Mouse (Mus musculus) 416B (cell line): ENCODE measurements around the gene Lin52.

ENCODE experiments used
- DNase-seq: peaks from one replicate; pipeline ENCODE4 v3.0.0; 2011; ENCODE audit warnings: low read depth

Gene Lin52

DNA sequence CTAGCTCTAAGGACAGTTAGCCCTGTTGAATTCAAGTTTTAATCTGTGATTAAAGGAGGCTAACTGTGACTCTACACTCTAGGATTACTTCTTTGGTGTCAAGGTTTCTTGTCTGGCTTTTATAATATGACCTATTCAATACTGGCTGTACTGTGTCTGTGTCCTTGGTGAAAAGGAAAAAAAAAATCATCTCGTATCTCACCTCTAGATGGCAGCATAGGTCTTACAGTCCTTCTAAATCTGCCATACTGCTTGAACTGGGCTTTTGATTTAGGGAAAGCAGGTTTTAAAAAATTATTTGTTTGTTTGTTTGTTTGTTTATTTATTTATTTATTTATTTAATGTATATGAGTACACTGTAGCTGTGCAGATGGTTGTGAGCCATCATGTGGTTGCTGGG, 17.5 kb downstream of the Lin52 start:
- DNase-seq, result peak; percentile 81

DNA sequence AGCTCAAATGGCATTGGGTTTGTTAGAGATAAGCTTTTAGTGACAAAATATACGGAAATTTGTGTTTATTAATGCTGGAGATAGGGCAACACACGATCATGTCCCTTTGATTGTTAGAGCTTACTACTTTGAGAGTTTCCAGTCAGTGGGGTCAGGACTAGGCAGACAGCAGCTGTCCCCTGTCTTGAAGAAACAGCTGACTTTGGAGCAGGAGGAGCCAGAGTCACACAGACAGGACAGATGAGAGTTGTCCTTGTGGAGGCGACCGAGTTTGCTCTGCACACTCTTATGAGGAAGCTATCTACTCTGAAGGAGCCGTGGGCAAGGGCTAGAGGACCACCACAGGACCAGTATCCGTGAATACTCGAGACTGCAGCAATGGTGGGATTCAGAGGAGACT, 27.7 kb downstream of the Lin52 start:
- no peak for DNase-seq

DNA sequence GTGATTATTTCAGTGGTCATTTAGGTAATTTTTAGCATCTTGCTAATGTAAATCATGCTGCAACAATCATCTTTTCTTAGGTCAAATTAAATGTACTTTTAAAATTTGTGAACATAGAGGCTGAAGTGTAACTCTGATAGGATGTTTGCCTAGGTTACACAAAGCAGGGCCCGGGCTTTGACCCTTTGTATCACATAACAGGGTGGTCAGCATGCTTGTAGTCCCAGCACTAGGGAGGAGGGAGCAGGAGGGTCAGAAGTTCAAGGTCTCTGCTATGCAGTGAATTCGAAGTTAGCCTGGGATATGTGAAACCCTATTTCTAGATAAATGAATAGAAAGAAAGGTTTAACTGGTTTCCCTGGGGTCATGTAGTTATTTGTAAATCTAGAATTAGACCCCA, 30.0 kb downstream of the Lin52 start:
- no peak for DNase-seq

DNA sequence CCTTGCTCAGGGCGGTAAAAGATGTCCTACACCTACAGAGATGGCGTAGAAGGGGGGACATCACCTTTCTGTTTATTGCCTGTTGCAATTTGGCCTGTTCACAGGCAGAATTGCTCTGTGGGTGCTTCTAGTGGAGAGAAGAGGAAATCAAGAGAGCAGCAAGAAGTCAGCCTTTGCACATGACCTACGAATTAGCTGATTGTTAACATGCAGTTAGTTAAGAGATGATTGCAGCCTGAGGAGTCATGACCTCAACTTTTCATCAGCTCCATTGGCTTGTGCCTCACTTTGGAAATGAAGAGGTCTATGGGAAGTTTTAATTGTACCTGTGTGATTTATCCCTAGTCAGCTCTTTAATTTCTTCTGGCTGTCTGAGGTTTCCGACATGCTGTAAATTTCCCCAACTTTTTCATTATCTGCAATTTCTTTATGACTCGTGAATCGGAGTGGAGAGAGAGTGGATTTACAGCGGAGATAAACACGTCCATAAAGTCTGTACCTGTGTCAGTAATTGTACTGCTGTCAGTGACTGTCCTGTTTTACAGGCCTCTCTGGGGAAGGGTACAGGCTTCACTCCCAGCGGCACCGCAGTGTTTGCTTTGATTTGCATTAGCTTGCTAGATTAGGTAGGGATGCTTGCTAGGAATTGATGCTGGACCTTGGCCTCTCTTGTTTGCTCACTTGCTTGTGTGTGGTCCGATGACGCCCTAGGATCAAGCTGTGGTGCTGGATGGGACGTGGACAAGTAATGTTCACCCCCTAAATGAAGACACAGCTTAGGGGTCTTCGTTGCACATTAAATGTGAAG, 31.8 kb downstream of the Lin52 start:
- DNase-seq, result no peak

DNA sequence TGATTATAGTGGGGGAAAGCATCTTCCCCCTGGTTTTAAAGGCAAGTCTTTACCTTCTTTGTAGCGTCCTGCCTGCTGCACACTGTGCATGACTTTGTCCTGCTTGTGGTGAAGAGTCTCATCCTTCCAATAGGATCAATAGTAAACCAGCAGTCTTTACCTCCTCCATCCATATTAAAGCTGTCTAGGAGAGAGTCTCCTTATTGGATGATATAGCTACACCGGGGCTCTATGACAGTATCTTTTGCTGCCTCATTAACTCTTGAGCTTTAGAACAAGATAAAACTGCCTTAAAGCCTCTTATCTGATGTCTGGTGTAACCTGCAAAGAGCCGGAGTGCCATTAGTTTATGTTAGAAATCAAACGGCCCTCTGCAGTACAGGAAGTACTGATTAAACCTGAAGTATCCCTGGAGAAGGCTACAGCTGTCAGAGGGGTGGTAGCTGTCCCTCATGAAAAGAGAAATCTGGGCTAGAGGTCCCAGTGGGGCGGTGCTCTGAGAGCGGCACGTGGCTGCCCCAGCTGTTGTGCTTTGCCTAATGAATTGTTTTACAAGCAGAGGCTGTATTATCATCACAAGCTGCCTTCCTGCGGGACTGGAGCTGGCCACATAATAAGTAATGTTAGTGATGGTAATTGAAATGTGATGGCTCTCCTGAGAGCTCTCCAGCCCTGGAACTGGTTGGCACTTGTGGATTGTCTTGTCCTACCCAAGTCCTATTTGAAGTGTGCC, 36.3 kb downstream of the Lin52 start:
- no peak for DNase-seq

DNA sequence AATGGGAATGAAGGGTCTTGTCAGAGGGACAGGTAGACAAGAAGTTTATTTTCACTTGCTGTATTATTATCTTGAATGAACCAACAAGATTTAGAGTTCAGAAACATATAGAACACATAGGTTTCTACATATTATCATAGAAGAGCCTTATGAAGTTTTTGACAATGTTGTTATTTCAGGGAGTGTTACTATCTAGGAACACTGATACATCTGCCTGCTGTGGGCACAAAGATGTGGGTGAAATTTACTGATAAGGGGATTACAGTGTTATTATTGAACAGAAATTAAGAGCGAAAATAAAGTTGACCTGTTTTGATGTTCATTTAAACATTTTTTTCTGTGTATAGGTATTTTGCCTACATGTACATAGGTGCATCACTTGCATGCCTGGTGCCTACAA, 45.6 kb downstream of the Lin52 start:
- no peak for DNase-seq

DNA sequence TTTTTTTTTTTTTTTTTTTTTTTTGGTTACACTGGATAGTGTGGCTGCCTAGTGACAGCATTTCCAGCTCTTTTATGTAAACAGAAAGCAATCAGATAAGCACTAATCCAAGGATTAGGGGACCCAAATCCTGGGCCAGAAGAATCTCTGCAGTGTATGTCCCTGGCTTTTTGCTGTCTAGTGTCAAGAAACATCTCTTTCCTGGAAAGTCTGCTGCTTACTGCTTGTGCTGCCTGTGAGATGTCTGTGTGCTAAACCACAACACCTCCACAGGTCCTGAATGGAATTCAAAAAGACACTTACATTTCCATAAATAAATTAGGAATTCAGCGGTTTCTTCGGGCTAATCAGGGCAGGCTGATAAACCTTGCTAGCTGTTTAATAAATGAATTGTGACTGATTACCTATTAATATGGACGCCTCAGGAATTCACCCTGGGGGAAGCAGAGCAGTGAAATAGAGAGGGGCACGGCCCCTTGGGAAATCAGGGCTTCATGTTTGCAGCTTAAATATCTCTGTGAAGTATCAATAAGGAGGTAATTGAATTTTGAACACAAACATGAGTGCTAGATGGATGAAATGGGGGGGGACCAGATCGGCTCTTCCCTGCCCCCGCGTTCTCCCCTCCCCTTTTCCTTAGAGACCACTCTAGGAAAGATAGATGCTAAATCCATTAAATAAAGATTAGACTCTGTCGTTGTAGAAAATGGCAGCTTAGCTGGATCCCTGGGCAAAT, 49.5 kb downstream of the Lin52 start:
- DNase-seq, result no peak

GRCm38 (mm10) chr12:84501278-84501677, 50.1 kb downstream of the Lin52 start:
- no peak for DNase-seq

GRCm38 (mm10) chr12:84506856-84507255, 55.6 kb downstream of the Lin52 start:
- no peak for DNase-seq

GRCm38 (mm10) chr12:84512016-84512415, 60.8 kb downstream of the Lin52 start:
- no peak for DNase-seq

GRCm38 (mm10) chr12:84515486-84515885, 64.3 kb downstream of the Lin52 start:
- DNase-seq, result peak; percentile 63

DNA sequence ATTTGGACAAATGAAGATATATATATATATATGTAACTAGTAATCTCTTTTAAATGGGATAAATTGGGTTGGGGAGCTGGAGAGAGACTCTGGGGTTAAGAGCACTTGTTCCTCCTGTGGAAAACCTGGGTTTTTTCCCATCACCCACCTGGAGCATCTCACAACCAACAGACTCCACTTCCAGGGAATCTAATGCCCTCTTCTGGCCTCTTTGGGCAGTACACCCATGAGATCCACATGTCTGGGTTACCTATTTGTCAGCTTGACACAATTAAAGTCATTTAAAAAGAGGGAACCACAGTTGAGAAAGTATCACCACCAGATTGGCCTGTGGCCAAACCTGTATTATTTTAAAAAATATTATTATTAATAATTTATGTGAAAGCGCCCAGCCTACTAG, 65.4 kb downstream of the Lin52 start:
- peak; percentile 25 for DNase-seq

DNA sequence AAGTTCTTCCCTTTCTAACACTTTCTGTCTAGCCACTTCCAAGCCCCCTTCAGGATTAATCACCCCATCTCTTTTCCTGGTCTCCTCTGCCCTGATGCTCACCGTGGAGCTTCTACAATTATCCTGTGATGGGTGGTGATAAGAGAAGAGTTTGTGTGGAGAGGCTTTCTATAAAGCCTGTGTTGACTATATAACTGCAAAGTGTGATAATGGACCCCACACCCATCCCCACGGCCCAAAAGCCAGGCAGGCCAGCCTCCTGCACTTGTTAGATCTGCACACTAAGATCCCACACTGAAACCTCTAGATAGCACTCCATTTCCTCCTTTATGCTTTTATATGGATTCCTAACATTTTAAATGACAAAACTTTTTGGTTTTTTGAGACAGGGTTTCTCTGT, 66.8 kb downstream of the Lin52 start:
- no peak for DNase-seq

DNA sequence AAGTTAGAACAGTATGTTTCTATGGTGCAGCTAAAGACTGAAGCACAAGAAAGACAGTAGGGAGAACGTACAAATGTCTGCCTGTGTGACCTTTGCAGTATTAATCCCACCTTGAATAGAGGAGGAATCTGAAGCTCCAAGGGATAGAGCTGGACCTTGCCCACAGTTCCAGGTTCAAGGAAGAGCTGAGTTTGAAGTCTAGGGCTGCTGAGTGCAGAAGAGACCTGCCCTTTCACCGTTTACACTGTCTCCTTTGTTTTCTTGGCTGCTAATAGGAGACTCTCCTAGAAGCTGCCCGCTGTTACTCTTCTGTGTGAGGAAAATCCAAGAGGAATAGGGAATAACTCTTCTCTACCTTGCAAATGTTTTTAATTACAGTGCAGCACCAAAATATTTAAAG, 72.5 kb downstream of the Lin52 start:
- no peak for DNase-seq

DNA sequence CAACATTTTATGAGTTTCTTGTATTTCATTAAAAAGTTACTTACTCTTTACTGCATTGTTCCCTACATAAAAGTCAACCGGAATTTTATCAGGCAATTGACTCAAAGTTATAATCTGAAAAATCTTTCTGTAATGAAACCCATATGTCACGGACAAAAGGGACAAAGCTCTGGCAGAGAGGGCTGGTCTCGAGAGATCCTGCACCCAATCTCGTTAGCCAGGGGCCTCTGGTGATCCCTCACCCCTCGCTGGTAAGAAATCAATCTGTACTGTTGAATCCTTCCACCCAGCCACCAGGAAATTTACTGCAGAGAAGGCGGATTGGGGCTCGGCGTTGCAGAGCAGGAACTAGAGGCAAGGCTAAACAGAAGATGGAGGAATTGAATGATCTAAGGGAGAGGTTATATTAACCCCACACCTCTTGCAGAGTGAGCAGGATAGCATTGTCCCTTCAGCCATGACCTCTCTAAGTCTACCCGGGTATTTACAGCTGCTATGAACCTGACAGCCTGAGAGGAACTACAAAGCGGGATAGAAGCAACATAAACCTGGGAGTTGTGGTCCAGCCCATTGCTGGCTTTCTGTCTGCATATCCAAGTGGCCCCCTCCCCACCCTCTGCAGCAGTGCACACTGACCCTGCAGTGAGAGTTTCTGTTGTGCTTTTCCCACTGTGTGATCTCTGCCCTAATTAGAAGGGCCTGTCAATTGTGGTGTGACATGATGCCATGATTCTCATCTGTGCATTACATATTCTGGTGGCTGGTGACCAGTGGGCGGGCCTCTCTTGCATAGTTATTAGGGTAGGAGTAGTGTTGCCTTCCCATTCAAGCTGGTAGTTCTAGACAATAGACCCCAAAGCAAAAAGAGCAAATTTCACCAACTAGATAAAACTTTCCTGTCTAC, 73.2 kb downstream of the Lin52 start:
- DNase-seq, result no peak

DNA sequence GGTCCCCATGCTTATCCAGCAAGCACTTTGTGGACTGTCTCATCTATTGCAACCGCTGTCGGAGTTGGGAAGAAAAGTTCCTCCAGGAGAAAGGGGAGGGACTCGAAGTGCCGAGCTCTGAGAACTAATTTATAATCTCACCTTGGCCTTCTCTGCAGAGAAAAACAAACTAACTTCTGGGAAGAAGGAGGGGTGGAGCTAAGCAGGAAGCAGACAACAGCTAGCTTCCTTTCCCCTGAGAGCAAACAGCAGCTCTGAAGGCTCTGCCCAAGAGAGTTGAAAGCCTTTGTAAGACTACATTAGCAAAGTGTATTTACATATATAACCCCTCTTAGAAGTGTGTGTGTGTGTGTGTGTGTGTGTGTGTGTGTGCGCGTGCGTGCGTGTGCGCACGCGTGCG, 74.2 kb downstream of the Lin52 start:
- peak; percentile 31 for DNase-seq

DNA sequence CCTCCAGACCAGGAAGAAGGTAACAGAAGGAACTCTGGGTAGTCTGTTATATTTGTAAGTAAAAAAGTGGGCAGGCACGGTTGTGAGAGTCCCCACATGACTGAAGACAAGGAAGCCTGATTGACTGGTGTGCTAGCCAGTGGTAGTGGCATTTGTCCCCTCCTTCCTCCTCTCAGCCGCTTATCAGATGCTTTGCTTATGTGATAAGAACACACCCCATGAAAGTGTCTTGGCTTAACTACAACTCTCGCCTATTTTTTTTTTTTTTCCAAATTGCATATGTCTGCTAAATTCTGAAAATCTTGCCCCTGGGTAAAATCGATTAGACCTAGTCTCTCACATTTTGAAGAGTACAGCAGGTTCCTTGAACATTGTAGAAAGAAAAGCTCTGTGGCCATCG, 79.2 kb downstream of the Lin52 start:
- DNase-seq, result peak; percentile 60

DNA sequence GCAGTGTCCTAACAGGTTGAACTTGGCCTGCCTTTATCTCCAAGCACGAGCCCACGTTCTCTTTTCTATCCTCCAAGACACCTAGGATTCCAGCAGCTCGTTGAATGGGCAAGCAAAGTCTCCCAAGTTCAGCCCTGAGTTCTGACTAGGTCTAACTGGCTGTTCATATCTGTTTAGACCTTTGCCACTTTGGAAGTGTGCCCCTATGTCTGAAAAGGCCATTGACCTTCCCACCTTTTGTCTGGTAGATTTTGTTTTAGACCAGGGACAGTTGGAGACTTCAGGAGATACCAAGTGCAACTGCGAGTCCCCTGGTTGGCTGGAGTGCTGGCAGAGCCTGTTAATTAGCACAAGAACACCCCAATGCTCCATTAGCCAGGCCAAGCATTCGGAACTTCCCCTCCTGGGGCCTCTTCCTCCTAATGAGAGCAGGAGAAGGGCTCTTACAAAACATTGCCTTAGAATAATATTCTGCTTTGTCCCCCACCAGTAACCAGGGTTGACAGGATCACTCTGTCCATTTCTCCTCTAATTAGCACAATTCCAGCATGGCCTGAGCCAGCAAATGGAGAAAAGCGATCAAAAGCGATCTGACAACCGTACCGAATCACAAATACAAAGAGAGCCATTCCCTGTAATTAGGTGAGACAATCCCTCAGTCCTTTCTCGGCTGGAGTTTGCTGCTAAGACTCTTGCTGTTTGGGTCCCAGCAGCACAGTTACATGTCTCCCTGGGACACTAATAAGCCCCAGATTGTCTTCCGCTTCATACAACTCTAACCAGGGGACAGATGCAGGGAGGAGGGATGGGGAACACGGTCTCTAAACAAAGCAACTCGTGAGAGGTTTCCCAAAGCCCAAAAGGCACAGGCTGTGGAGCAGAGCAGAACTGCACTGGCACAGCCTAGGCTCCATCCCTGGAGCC, 80.9 kb downstream of the Lin52 start:
- no peak for DNase-seq

DNA sequence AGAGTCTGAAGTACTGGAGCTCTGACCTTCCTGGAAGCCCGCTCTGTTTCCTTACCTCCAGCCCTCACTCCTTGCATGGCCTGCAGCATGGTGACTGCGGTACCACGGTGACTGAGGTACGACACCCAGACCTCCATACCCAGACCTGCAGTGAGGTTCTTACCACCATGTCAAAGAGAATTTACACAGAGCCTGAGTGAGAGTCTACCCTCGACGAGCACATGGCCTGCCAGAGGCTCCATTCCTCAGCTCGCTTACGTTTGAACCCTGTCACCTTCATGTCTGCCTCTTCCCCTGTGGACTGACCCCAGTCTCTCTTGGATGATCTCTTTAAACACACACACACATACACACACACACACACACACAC, 81.6 kb downstream of the Lin52 start:
- DNase-seq, result no peak

DNA sequence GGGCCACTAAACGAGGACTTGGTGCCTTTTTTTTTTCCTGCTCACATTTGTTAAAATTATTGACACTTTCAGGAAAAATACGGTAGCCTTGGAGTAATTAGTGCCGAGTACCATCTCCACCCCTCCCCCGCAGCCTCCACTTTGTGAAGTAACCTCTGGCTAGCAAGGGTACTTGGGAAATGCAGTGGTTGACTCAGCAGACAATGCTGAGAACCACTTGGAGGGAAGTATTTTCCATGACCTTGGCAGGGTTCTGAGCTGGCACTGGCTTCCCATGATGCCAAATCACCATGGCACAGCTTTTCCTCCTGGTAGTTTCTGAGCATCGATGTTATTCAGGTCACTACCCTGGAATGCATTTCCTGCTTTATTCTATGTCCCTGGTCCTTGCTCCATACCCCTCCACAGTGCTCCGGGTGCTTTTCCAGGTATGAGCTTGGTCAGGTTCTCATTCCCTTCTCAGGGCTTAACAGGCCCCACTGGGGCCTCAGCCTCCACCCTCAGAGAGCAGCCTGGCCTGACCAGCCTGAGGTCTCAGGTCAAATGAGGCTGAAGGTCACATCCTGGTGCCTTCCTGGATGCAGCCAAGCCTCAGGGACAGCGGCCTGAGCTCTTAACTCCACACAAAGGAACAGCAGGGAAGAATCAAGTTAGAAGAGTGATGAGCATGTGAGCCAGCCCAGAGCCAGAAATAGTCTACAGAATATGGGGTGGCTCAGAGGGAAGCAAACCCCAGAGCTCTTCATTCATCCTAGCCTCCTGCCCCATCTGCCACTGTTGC, 82.7 kb downstream of the Lin52 start:
- peak; percentile 40 for DNase-seq
